Mouse (Mus musculus): ENCODE data around the gene Tmem17.

Gene Tmem17

DNA sequence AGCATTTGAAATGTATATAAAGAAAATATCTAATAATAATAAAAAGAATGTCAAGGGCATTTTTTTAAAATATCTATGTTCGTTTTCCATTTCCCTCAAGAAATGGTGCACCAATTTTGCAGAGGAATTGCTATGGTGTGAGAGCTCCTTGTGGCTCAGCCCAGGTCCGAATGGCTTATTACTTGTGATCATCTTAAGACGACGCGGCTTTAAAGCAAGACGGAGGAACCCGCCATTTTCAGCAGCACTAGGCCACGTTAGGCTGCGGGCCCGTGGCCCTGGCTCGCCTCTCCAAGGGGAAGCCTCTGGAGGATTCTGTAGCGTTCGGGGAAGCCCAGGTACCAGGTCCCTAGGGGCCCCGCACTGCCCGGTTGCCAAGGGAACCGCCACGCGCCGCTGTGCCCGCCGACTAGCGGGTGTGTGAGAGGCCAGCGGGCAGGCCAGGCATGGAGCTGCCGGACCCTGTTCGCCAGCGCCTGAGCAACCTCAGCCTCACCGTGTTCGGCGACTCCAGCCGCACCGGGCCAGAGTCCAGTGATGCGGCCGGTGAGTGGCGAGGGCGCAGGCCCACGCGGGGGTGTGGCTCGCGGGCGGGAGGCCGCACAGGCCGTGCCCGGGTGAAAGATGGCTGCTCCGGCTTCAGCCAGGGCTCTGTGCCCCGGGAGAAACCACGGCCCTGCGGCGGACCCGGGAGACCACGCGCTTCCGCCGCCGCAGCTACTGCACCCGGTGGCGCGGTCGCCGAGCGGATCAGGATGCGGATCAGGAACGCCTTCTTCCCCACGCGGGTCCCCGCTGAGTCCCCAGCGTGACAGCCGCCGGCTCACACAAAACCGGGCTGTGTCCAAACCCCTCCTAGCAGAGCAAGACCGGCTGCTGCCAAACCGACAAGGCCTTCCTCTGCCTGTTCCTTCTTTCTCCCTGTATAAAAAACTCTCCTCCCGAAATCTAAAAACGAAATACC, at the start of gene Tmem17:
Tmem17 (plus strand) TSS at position 51 of the 964 bp plus-strand sequence.
- peak; percentile 79 for DNase-seq (ENCODE audit: low spot score)

DNA sequence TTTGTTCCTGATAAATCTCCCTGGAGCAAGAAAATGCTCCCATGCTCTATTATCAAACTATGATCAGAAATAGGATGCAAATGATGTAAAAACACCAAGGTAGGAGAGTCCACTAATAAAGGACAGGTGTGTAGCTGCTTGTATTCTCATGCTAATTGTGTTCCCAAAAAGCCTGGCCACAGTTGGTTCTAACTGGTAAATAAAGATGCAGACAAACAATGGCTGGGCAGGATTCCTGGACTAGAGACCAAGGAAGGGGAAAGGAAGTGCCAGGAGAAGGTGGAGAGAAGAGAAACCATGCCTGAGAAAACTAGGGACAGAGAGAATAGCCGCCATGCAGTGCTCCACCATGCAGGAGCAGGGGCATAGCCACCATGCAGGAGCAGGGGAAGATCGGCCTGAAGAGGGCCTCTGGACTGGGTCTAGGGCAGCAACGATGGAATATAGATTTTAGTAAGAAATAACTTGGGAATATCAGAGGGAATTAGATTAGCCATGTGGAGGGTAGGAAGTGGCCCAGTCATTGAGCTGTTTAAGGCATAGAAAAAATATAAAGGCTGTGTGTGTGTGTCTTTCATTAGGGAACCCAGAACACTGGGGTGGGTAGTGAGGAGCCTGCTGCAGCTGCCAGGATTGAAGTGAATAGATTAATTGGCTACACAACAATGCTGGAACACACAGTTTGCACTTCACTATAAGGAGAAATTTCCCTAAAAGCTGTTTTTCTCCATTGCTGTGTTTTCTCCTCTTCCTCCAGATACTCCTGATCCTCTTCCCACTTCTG, 31.9 kb upstream of the Tmem17 start:
- DNase-seq (ENCODE audit: low spot score): no peak

- DNase-seq (ENCODE audit: low spot score): no peak
These were observed 30.1 kb upstream of the Tmem17 start for GRCm38 (mm10) chr11:22481639-22482361.

DNA sequence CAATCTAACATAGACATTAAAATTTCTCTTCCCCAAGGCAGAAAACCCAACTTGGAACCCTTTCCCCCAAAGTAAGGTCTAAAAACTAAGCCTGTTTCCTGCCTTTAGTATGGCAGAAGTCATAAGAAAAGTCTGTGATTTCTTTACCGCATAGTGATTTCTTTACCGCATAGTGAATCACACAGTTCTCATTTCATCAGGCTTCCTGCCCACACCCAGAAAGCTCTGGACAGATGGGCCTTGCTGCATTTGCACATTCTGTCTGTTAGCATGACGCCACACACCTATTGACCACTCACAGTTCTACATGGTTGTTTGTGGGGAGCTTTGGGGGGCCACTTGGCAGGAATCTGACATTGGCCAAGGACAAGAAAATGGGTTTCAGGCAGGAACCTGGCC, 29.5 kb upstream of the Tmem17 start:
- DNase-seq (ENCODE audit: low spot score): no peak

GRCm38 (mm10) chr11:22493694-22494319, 18.1 kb upstream of the Tmem17 start:
- no peak for DNase-seq (ENCODE audit: low spot score)

GRCm38 (mm10) chr11:22494941-22495340, 16.9 kb upstream of the Tmem17 start:
- DNase-seq (ENCODE audit: low spot score): no peak

DNA sequence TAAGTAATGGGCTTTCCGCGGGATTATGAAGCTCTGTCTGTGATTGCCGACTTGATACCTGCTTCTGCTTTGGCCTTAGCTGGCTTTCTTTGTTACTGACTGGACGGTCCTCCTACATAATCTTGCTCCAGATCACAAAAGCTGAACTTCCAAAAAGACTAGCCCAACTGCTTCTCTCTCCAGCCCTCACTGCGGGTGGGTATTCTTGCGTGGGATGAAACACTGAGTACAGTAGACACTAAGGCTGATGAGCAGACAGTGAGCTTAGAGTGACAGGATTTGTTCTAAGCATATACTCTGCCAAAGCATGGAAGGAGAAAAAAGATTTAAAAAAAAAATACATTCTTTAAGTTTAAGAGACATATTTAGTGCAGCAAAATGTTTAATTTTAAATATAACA, 12.5 kb upstream of the Tmem17 start:
- no peak for DNase-seq (ENCODE audit: low spot score)

DNA sequence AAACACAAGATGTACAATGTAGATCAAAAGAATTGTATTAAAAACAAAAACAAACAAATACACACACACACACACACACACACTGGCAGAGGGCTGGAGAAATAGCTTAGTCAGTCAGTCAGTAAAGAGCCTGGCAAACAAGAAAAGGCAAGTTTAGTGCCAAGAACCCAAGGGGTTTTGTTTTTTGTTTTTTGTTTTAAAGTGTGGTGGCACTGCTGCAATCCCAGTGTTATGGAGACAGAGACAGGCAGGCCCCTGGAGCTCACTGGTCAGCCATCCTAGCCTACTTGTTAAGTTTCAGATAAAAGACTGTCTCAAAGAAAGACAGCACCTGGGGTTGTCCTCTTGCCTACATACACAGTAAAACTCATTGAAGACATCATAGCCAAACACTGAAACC, 12.0 kb upstream of the Tmem17 start:
- no peak for DNase-seq (ENCODE audit: low spot score)

DNA sequence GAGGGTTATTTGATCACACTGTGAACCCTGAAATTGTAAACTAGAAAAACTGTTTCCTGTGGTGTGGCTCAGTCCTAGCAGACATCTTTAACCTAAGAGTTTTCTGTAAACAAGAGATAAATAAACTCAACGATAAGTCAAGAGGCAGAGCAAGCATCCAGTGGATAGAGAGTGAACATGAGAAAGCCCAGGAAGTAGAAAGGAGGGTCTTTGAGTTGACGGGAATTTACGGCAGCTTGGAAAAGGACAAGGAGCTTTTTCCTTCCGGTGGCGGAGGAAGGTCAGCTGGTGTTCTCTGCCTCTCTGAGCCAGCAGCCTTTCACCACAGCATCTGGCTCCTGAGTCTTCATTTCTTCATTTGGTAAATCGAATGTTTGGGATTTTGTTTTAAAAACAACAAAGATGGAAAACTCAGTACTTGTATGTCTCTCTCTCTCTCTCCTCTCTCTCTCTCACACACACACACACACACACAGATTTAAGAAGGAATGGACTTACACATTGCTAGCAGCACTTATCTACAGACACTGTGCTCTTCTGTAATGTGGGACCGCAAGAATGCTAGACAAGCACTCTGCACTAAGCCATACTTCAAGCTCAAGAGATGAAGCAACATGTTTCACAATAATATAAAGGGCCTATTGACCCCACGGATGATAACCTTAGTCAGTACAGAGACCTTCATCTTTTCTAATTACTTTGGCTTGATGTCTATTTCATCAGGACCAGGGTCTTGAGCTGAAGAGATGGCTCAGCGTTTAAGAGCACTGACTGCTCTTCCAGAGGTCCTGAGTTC, 10.9 kb upstream of the Tmem17 start:
- no peak for DNase-seq (ENCODE audit: low spot score)

- DNase-seq (ENCODE audit: low spot score): peak; percentile 44
These were observed 1.2 kb downstream of the Tmem17 start for GRCm38 (mm10) chr11:22513075-22513474.

- DNase-seq (ENCODE audit: low spot score): no peak
These were observed 3.2 kb downstream of the Tmem17 start for GRCm38 (mm10) chr11:22515061-22515460.

DNA sequence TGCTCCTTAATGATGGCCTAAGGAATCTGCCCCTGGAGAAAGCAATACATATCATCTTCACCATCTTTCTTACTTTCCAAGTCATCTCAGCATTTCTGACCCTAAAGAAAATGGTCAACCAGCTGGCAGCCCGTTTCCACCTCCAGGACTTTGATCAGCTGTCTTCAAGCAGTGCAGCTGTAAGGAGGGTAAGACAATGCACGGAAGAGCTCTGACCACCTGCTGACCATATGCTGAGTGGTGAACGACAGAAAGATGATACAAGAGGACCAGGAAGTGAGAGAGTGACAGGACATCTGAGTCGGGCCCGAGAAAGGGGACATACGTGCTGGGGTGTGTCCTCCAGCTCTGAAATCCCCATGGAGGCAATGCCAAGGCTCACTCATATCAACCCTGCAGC, 6.6 kb downstream of the Tmem17 start:
- no peak for DNase-seq (ENCODE audit: low spot score)

- no peak for DNase-seq (ENCODE audit: low spot score)
These were observed 8.4 kb downstream of the Tmem17 start for GRCm38 (mm10) chr11:22520251-22520650.

GRCm38 (mm10) chr11:22524606-22525005, 12.7 kb downstream of the Tmem17 start:
- no peak for DNase-seq (ENCODE audit: low spot score)

- DNase-seq (ENCODE audit: low spot score): no peak
These were observed 28.7 kb downstream of the Tmem17 start for GRCm38 (mm10) chr11:22540600-22540999.

DNA sequence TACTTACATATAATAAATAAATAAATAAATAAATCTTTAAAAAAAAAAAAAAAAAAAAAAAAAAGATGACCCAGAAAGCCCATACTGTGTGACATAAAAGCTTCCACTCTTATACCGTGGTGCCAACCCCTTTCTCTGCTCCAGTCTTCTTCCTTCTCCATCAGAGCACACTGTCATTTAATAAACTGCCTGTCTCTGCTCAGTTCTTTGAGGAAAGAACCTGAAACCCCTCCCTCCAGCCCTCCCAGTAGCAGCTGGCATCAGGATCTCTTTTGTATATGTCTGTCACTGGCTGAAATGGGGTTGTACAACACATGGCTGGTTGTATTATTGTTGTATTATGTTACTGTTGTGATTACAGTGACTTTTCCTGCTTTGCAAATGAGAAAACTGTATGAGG, 48.2 kb downstream of the Tmem17 start:
- DNase-seq (ENCODE audit: low spot score): no peak

DNA sequence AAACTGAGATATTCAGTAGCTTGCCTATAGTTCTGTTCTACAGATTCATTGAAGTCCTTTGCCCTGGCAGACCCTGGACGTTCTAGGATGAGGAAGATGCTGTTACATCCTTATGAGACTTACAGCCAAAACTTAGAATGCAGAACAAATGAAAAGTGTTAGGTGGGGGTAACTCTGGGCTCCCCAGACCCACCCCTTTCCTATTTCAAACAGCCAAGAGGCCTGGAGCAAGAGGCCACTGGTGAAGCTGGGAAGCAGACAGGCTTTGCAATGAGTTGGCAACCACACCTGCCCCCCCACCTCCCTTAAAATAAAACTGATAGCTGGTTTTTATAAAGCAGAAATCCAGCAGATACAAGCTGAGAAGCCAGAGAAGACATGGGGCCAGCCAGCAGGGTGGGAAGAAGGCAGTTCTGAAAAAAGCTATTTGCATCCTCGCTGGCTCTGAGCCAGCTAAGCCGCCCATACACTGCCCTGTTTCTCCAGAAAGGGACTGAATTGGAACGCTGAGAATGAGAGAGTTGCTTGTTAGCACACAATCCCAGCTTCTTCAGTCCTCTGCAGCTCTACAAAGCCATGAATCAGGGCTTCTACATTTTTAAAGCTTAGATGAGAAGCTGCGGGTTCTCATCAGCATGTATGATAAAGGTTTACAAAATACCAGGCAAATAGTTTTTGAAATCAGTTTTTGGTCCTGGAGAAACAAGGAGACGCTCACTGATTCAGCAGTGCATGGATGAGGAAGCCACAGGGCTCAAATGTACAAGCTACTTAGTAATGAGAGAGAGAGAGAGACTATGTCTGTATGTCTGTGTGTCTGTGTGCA, 48.8 kb downstream of the Tmem17 start:
- no peak for DNase-seq (ENCODE audit: low spot score)

- no peak for DNase-seq (ENCODE audit: low spot score)
These were observed 49.4 kb downstream of the Tmem17 start for GRCm38 (mm10) chr11:22561329-22561592.

DNA sequence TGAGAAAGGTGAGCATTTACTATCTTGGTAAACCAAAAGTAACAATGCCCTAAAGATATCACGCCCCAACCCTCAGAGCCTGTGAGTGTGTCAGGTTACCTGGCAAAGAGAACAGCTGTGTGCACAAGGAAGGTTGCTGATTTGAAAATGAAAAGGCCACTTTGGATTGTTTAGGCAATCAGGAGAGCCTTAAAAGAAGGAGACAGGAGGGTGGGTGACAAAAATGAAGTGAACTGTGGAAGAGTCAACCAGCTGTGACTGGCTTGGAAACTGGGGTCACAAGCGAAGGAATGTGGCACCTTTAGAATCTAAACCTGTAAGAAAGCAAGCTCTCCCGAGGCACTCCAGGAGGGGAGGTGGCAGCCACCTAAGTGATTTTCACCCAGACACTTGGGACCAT, 51.8 kb downstream of the Tmem17 start:
- no peak for DNase-seq (ENCODE audit: low spot score)

GRCm38 (mm10) chr11:22564676-22565075, 52.8 kb downstream of the Tmem17 start:
- no peak for DNase-seq (ENCODE audit: low spot score)

Measured in embryo, embryonic 10.5 days (tissue).